Mouse (Mus musculus) subcutaneous adipose tissue, adult 2 months (tissue): ENCODE measurements around the gene Cdc34b. TPM values are rescaled to one million over a fixed set of nuclear protein-coding genes. Genes with fewer than 3 reads are reported as not detected.

Source experiments
- polyA plus RNA-seq: library from polyadenylated mRNA; depleted of rRNA; stranded (reverse); fragments of >200 nt; gene quantifications from 2 replicates; pipeline ENCODE4 v1.2.3, GENCODE M21; 2012; ENCODE audit warnings: low replicate concordance; rRNA removed

Gene Cdc34b
- polyA plus RNA-seq = 0.26 TPM in 1 of 2 replicates, not detected in the other

GRCm38 (mm10) chr11:94741732-94742272 is at the start of gene Cdc34b:
Gene Cdc34b (plus strand): TSS chr11:94741782.

GRCm38 (mm10) chr11:94704472-94704871 is 37.1 kb upstream of the Cdc34b start, which contains the start of gene Gm11541:
Gene Gm11541 (minus strand): TSS chr11:94704499.

DNA sequence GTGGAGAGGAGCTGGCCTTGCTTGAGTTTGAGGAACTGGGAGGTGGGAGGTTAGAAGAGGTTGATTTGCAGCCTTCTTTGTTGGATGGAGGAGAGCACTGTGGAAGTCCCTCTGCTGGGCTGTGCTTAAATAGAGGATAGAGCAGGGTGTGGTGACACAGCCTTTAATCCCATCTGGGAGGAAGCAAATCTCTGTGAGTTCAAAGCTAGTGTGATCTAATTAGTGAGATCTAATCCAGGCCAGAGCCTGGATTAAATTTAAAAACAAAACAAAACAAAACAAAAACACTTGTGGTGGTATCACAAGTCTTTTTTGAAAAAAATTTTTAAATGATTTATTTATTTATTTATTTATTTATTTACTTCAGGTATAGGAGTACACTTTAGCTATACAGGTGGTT is 41.0 kb downstream of the Cdc34b start, which contains the start of gene Tmem92:
Gene Tmem92, minus strand, starts transcription at position 101 of the 400 bp plus-strand sequence.

Other genes with a start within 250 kb of the Cdc34b start
- 0.07 and 12.9 TPM in 2 replicates for gene Epn3, start 241.8 kb upstream of the Cdc34b start, polyA plus RNA-seq
- gene Mycbpap, start 220.0 kb upstream of the Cdc34b start, polyA plus RNA-seq = 0.10 and 1.0 TPM in 2 replicates
- 12.5 and 13.0 TPM in 2 replicates for gene Rsad1, start 192.5 kb upstream of the Cdc34b start, polyA plus RNA-seq
- gene Chad, start 176.7 kb upstream of the Cdc34b start, polyA plus RNA-seq = 0.13 TPM in 1 of 2 replicates, not detected in the other
- 50.1 and 60.4 TPM in 2 replicates for gene Acsf2, start 139.9 kb upstream of the Cdc34b start, polyA plus RNA-seq
- 89.2 and 103 TPM in 2 replicates for gene Lrrc59, start 112.0 kb upstream of the Cdc34b start, polyA plus RNA-seq
- gene Mrpl27, start 88.0 kb upstream of the Cdc34b start, polyA plus RNA-seq = 59.6 and 96.9 TPM in 2 replicates
- gene Eme1, start 87.8 kb upstream of the Cdc34b start, polyA plus RNA-seq = 0.33 and 3.2 TPM in 2 replicates
- 31.0 and 46.6 TPM in 2 replicates for gene Xylt2, start 64.3 kb upstream of the Cdc34b start, polyA plus RNA-seq
- gene Gm11541, start 37.3 kb upstream of the Cdc34b start, polyA plus RNA-seq = 0.13 TPM in 1 of 2 replicates, not detected in the other
- not detected in 2 replicates for gene Tmem92, start 40.9 kb downstream of the Cdc34b start, polyA plus RNA-seq
- gene Col1a1, start 194.4 kb downstream of the Cdc34b start, polyA plus RNA-seq = 205 and 642 TPM in 2 replicates
- not detected in 2 replicates for gene Hils1, start 225.8 kb downstream of the Cdc34b start, polyA plus RNA-seq
- 2.6 and 16.3 TPM in 2 replicates for gene Sgca, start 234.5 kb downstream of the Cdc34b start, polyA plus RNA-seq
- gene Ppp1r9b, start 249.3 kb downstream of the Cdc34b start, polyA plus RNA-seq = 58.5 and 68.7 TPM in 2 replicates